Mouse (Mus musculus): ENCODE measurements around the gene Glipr1l1. TPM values are rescaled to one million over a fixed set of nuclear protein-coding genes. Genes with fewer than 3 reads are reported as not detected.
A peak's percentile ranks its signal among the peaks of the same experiment; 100 is the strongest.
"Not testable (repeated sequence)": the region's sequence is repeated elsewhere in the genome, so short reads cannot be mapped to it uniquely, and the experiment has no call there.

Glipr1l1 gene
- not detected in 2 replicates for polyA plus RNA-seq (2014; fragmentation: Nextera tagmentation; extraction: Ambion mirVana)

DNA sequence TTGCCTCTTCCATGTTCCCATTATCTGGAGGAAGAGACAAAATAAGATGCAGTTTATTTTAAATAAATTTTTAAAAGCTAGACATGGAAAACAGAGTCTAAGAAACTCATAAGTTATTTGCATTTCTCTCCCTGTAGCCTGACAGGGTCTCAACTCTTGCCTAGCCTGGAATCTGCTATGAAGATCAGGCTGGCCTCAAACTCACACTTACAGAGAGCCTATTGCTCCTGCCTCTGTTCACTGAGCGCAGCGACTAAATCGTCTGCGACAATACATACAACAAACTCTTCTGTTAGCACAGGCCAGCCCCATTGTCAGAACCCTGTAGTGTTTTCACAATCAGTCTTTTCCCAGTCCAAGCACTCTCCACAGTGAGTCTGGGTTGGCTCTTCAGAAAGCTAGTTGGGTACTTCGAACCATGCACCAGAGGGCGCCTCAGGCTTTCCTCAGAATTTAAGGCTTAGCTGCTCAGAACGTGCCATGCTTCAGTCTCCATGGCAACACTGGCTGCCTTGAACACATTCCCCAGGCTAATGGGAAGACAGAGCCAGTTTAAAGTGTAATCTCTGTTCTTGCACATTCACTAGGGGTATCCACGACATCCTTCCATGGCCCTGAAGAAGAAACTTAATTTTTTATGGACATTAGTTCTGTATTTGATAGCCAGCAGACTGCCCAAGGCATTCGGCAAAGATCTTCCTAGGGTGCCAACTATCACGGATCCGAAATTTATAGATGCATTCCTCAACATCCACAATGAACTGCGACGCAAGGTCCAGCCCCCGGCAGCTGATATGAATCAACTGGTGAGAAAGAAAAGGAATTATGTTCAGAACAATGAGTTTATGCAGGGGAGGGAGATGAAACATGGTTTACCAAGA is at the start of gene Glipr1l1:
Gene Glipr1l1 (plus strand): TSS at position 488 of the 881 bp plus-strand sequence.
- Histone ChIP-seq H3K4me2 (ENCODE audit: low read depth) (no peak within 1 kb of the TSS), H3K27me3 (ENCODE audit: control insufficient read depth, insufficient read depth, low read length) (no peaks in the 10 kb centered on the region), H3K27ac (ENCODE audit: low read depth, low read length) (no peak within 1 kb of the TSS), H3K4me3 (ENCODE audit: low read depth, low read length) (no peak within 1 kb of the TSS), H3K4me1 (ENCODE audit: control insufficient read depth, insufficient read depth, low read length) (no peaks in the 10 kb centered on the region), H3K9ac (ENCODE audit: low read length) (no peak within 1 kb of the TSS), H3K36me3 (ENCODE audit: control insufficient read depth, insufficient read depth, low read length) (no peaks in the 10 kb centered on the region), H3K9me3 (ENCODE audit: control insufficient read depth, low read length) (no peaks in the 10 kb centered on the region)
- DNase-seq (ENCODE audit: low spot score) (peak; percentile 81), ATAC-seq (ENCODE audit: insufficient read depth, low FRiP score, low TSS enrichment) (peak; percentile 98)
- 35% methylated on average over 14 of the region's 14 CpGs for WGBS

DNA sequence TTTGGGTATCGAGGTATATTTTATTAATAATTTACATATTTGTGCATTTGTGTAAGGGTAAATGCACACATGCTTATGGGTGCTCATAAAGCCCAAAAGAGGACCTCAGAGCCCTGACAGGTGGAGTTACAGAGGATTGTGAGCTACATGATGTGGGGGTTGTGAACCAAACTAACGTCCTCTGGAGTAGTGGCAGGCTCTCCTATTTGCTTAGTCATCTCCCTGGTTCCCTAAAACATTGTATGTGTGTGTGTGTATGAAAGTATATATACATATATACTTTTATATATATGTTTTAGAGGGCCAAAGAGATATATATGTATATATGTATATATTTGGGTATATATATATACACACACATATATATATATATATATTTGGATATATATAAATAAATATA is 36.4 kb upstream of the Glipr1l1 start:
- no peak overlapping the region for H3K4me3 ChIP-seq (ENCODE audit: low read depth, low read length)
- ATAC-seq (ENCODE audit: insufficient read depth, low FRiP score, low TSS enrichment) (no peak), DNase-seq (ENCODE audit: low spot score) (no peak)
- no peaks in the 10 kb centered on the region for H3K4me1 ChIP-seq (ENCODE audit: control insufficient read depth, insufficient read depth, low read length)
- H3K4me2 ChIP-seq (ENCODE audit: low read depth) = no peak overlapping the region
- no peaks in the 10 kb centered on the region for H3K9me3 ChIP-seq (ENCODE audit: control insufficient read depth, low read length)
- H3K27me3 ChIP-seq (ENCODE audit: control insufficient read depth, insufficient read depth, low read length) = no peaks in the 10 kb centered on the region
- H3K27ac ChIP-seq (ENCODE audit: low read depth, low read length) = no peak overlapping the region
- 80% methylated on average over 2 of the region's 2 CpGs for WGBS
- H3K9ac ChIP-seq (ENCODE audit: low read length) = no peak overlapping the region
- H3K36me3 ChIP-seq (ENCODE audit: control insufficient read depth, insufficient read depth, low read length) = no peaks in the 10 kb centered on the region

DNA sequence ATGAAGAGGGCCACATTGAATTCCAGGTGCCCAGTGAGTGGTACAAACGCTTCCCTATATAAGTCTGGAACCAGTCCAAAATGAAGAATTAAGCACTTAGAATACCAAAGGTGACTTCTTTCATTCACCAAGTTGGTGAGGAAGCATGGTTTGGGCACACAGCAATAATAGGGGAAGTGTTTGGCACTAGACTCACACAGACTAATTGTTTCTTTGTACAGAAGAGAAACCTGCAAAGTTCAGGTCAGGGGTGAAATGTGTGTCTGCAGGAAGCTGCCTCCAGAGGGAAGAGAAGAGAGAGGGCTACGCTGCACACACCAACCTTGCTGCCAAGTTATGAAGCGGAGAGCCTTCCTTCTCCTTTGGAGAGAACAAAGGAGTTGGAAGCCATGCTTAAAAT is 31.3 kb upstream of the Glipr1l1 start:
- H3K4me1 ChIP-seq (ENCODE audit: control insufficient read depth, insufficient read depth, low read length); H3K27ac ChIP-seq (ENCODE audit: low read depth, low read length); H3K27me3 ChIP-seq (ENCODE audit: control insufficient read depth, insufficient read depth, low read length); H3K9ac ChIP-seq (ENCODE audit: low read length); ATAC-seq (ENCODE audit: insufficient read depth, low FRiP score, low TSS enrichment); H3K4me2 ChIP-seq (ENCODE audit: low read depth); H3K36me3 ChIP-seq (ENCODE audit: control insufficient read depth, insufficient read depth, low read length); H3K9me3 ChIP-seq (ENCODE audit: control insufficient read depth, low read length); DNase-seq (ENCODE audit: low spot score); H3K4me3 ChIP-seq (ENCODE audit: low read depth, low read length): not testable (repeated sequence)
- WGBS = 76% methylated on average over 3 of the region's 3 CpGs

DNA sequence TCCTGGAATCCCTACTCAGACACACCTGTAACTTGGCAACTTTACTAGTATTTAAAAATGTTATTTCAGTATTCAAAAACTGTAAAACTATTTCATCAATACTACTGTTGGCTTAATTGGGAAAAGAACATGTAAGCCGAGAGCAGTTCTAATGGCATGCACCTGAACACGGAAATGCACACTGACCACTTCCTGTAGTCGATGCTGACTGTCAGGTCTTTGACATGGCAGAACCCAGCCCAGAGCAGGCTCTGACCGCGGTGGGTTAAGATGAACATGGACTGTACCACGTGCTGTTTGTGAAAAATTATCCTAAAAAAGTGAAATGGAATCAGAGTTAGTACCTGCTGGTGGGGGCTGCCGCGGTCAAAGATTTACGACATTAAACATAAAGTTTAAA is 16.5 kb upstream of the Glipr1l1 start:
- H3K9ac ChIP-seq (ENCODE audit: low read length); H3K4me1 ChIP-seq (ENCODE audit: control insufficient read depth, insufficient read depth, low read length); H3K4me3 ChIP-seq (ENCODE audit: low read depth, low read length); H3K27ac ChIP-seq (ENCODE audit: low read depth, low read length); H3K36me3 ChIP-seq (ENCODE audit: control insufficient read depth, insufficient read depth, low read length); H3K4me2 ChIP-seq (ENCODE audit: low read depth); H3K9me3 ChIP-seq (ENCODE audit: control insufficient read depth, low read length); ATAC-seq (ENCODE audit: insufficient read depth, low FRiP score, low TSS enrichment); DNase-seq (ENCODE audit: low spot score); H3K27me3 ChIP-seq (ENCODE audit: control insufficient read depth, insufficient read depth, low read length): not testable (repeated sequence)
- WGBS = 81% methylated on average over 9 of the region's 9 CpGs

DNA sequence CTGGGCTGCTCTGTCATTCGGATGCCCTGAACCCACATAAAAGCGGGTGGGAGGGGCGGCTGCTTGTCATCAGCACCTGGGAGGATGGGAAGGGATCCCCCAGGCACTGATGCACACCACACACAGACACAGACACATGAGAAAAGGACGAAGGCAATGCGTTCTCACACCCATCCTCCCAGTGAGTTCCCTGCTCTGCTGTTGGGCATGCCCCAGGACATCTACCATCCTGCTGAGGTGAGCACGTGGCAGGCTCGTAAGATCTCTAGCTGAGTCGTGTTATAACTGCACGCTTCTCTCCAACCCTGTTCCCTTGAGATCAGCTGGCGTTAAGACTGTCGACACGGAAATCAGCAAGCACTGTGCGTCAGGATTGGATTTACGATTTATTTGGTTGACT is 15.7 kb upstream of the Glipr1l1 start:
- not testable (repeated sequence) for H3K27ac ChIP-seq (ENCODE audit: low read depth, low read length); H3K4me1 ChIP-seq (ENCODE audit: control insufficient read depth, insufficient read depth, low read length); H3K36me3 ChIP-seq (ENCODE audit: control insufficient read depth, insufficient read depth, low read length); H3K9me3 ChIP-seq (ENCODE audit: control insufficient read depth, low read length); H3K9ac ChIP-seq (ENCODE audit: low read length); ATAC-seq (ENCODE audit: insufficient read depth, low FRiP score, low TSS enrichment); H3K4me3 ChIP-seq (ENCODE audit: low read depth, low read length); H3K4me2 ChIP-seq (ENCODE audit: low read depth); H3K27me3 ChIP-seq (ENCODE audit: control insufficient read depth, insufficient read depth, low read length); DNase-seq (ENCODE audit: low spot score)
- 49% methylated on average over 12 of the region's 14 CpGs for WGBS

DNA sequence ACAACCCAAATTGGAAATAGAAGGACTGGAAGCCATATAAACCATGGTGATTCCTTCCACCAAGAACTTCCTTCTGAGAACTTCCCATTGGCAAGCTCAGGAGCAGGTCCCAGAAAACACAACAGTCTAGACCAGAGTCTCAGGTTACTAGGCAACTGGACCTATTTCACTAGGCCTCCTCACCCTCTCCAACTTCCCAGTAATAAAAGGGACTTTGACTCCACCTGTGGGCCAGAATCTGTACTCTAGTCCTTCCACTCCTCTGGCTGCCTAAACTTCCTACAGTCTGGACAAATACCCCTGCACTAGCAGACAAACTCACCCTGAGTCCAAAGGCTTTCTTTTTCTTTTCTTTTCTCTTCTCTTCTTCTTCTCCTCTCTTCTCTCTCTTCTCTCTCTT is 8.8 kb upstream of the Glipr1l1 start:
- no peak overlapping the region for H3K4me3 ChIP-seq (ENCODE audit: low read depth, low read length)
- H3K9ac ChIP-seq (ENCODE audit: low read length) = no peak overlapping the region
- no peak overlapping the region for H3K4me2 ChIP-seq (ENCODE audit: low read depth)
- DNase-seq (ENCODE audit: low spot score) = no peak
- ATAC-seq (ENCODE audit: insufficient read depth, low FRiP score, low TSS enrichment) = no peak
- no peaks in the 10 kb centered on the region for H3K4me1 ChIP-seq (ENCODE audit: control insufficient read depth, insufficient read depth, low read length)
- H3K36me3 ChIP-seq (ENCODE audit: control insufficient read depth, insufficient read depth, low read length) = no peaks in the 10 kb centered on the region
- no peak overlapping the region for H3K27ac ChIP-seq (ENCODE audit: low read depth, low read length)
- no peaks in the 10 kb centered on the region for H3K9me3 ChIP-seq (ENCODE audit: control insufficient read depth, low read length)
- H3K27me3 ChIP-seq (ENCODE audit: control insufficient read depth, insufficient read depth, low read length) = no peaks in the 10 kb centered on the region

DNA sequence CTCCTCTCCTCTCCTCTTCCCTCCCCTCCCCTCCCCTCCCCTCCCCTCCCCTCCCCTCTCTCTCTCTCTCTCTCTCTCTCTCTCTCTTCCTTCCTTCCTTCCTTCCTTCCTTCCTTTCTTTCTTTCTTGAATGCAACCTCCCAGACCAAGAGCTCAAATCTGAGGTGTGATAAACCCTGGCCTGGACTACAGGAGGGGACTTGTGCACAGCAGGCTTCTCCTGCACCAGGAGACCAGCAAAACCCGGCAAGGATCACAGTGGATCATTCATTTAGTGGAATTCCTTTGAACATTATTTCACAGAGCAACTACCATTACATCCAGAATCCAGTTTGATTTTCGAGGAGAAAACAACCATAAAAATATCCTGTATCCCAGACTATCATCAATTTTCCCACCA is 8.0 kb upstream of the Glipr1l1 start:
- H3K4me1 ChIP-seq (ENCODE audit: control insufficient read depth, insufficient read depth, low read length); H3K36me3 ChIP-seq (ENCODE audit: control insufficient read depth, insufficient read depth, low read length); H3K27ac ChIP-seq (ENCODE audit: low read depth, low read length); H3K27me3 ChIP-seq (ENCODE audit: control insufficient read depth, insufficient read depth, low read length); H3K9me3 ChIP-seq (ENCODE audit: control insufficient read depth, low read length); H3K9ac ChIP-seq (ENCODE audit: low read length); H3K4me3 ChIP-seq (ENCODE audit: low read depth, low read length); ATAC-seq (ENCODE audit: insufficient read depth, low FRiP score, low TSS enrichment); H3K4me2 ChIP-seq (ENCODE audit: low read depth): not testable (repeated sequence)
- WGBS = 72% methylated on average over 2 of the region's 2 CpGs
- peak; percentile 21 for DNase-seq (ENCODE audit: low spot score)

DNA sequence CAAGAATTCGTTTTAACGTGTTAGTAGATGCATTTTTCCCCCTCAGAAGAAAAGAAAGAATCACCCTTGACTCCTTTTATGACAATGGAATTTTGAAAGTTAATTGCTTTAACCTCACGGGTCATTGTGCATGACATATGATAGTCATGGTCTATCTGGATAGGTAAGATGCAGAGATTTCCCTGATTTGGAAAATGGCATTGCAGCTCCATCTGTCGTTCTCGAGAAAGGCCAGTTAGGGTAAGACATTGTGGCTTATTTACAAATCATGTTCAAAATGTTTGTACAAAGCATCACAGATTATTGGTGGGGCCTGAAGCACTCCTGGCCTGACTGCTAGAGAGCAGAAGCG is 570 bp downstream of the Glipr1l1 start:
- 69% methylated on average over 5 of the region's 6 CpGs for WGBS
- ATAC-seq (ENCODE audit: insufficient read depth, low FRiP score, low TSS enrichment) = peak; percentile 39; the same call in 1 of the 2 replicates

DNA sequence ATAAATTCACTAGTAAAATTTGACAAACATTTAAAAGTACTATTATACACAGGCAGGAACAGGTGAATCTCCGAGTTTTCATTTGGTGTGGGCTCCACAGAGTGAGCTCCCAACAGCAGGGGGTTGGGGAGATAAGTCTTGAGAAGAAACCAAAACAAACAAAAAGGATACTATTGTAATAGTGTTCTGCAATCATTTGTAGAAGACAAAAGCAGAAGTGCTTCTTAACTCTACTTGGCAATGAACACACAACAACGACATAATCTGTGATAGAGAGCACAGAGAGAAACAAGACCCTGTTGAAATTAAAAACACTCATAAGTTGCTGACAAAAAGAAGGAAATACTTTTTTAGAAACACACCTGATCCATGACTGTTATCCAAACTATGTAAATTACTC is 20.1 kb downstream of the Glipr1l1 start:
- Histone ChIP-seq H3K9ac (ENCODE audit: low read length) (no peak overlapping the region), H3K4me3 (ENCODE audit: low read depth, low read length) (no peak overlapping the region), H3K27me3 (ENCODE audit: control insufficient read depth, insufficient read depth, low read length) (no peaks in the 10 kb centered on the region), H3K27ac (ENCODE audit: low read depth, low read length) (no peak overlapping the region), H3K9me3 (ENCODE audit: control insufficient read depth, low read length) (no peaks in the 10 kb centered on the region), H3K36me3 (ENCODE audit: control insufficient read depth, insufficient read depth, low read length) (no peaks in the 10 kb centered on the region), H3K4me1 (ENCODE audit: control insufficient read depth, insufficient read depth, low read length) (no peaks in the 10 kb centered on the region), H3K4me2 (ENCODE audit: low read depth) (no peak overlapping the region)
- no peak for ATAC-seq (ENCODE audit: insufficient read depth, low FRiP score, low TSS enrichment)
- no peak for DNase-seq (ENCODE audit: low spot score)
- 56% methylated on average over 2 of the region's 2 CpGs for WGBS

More for the DNA sequence above, 570 bp downstream of the Glipr1l1 start:
- H3K27ac ChIP-seq (ENCODE audit: low read depth, low read length); H3K9ac ChIP-seq (ENCODE audit: low read length); H3K36me3 ChIP-seq (ENCODE audit: control insufficient read depth, insufficient read depth, low read length); H3K9me3 ChIP-seq (ENCODE audit: control insufficient read depth, low read length); H3K27me3 ChIP-seq (ENCODE audit: control insufficient read depth, insufficient read depth, low read length); H3K4me3 ChIP-seq (ENCODE audit: low read depth, low read length); H3K4me1 ChIP-seq (ENCODE audit: control insufficient read depth, insufficient read depth, low read length); H3K4me2 ChIP-seq (ENCODE audit: low read depth); DNase-seq (ENCODE audit: low spot score): not testable (repeated sequence)

Measured in neural tube, embryonic 11.5 days (tissue).